Mouse (Mus musculus) fibroblast of lung, adult 2 months (primary cell): ENCODE measurements around the gene Rad51d.

Experiments
- DNase-seq: peaks from one replicate; pipeline ENCODE4 v3.0.0-alpha.2; 2011; ENCODE audit warnings: low read depth

Gene Rad51d

DNA sequence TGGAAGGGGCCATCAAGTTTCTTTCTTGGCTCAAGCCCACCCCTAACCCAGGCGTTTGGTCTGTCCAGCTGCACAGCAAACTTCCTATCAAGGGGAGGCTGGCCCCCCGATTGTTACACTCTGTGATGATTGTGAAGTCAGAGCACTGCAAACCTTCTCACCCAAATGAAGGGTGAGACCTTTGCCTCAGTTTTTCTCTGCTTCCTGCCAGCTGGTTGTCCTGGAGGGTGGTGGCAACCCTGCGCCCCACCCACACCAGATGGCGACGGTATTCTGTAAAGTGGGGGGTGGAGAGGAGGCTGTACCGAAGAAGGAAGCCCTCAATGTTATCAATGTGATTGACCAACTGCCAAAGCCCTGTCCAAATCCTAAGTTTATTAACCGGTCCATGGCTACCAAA, 1.5 kb upstream of the Rad51d start, which contains the start of gene Fndc8:
TSS of gene Fndc8 (plus strand) at position 189 of the 400 bp plus-strand sequence.
- no peak for DNase-seq

DNA sequence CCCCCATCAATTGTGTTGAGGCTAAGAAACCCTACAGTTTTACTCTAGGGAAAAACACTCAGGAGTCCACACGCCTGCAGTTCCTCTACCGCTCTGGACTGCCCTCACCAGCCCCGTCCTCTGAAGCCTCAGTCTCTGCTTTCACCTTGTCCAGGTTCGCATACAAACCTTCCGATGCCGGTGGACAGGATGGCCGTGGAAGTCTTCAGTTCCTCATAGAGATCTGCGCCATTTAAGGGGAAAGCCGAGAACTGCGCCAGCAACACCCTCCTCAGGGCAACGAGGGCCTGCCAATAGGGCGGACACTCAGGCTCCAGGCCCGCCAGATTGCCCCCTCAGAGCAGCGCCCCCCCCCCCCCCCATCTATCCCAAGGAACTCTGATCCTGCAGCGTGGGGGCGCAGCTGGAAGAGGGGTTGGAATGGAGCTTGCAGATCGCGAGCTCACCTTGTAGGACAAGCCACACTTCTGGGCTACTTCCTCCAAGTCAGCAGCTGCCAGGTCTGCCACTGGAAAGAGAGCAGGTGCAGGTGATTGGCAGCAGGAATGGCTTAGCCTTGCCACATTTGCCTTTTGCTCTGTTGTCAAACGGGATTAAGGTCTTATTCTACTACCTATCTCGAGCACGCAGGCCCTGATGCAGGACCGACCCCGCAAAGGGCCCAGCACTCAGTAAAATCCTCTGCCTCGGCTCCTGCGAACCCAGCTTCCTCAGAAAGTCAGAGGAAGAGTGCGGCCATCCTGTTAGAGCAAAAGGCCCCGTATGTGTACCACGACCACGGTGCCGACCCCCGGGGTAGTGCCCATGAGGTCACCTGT, 681 bp downstream of the Rad51d start:
- no peak for DNase-seq

DNA sequence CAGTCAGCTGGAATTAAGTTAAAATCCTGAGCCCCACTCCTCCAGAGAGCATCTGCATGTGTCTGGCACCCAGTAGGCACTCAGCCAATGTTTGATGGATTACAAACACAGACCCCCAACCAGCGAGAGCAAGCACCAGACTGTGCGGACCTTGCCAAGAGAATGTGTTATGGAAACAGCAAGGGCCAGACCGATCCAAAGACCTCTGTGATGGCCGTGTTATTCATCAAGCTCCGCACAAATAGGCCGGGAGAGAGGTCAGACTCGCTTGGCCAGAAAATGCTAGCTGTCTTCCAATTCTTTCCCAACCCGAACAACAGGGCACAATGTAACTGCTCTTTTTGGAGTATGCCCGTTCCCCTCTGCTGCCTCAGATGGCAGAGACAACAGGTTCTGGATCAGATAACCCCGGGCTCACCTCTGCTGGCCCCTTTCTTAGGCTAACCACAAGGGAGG, 1.9 kb downstream of the Rad51d start:
- peak; percentile 65 for DNase-seq

DNA sequence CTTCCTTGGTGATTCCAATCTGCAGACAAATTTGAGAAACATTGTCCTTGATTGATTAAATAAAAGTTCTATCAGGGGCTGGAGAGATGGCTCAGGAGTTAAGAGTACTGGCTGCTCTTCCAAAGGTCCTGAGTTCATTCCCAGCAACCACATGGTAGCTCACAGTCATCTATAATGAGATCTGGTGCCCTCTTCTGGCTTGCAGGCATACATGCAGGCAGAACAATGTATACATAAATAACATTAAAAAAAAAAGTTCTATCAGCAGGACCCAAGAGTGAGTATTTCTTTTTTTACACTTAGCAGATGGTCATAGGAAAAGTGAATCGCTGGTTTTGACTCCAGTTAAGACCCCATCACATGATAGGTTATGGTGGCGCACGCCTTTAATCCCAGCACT, 3.9 kb downstream of the Rad51d start:
- no peak for DNase-seq

DNA sequence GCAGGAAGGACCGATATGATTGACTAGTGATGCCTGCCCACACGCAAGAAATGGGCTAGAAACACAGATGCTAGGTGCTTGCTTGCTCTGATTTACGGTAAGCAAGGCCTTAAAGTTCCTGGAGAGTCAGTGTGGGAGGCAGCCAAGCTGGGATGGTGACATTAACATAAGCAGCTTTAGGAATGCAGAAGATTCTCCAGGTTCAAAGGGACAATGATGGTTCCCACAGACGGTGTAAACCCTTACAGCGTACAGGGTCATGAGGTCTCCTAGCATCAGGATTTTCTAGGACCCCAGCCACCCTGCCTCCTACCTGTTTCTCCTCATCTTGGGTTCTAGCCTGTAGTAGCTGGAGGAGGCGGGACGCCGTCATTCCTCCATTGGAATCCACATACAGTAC, 7.2 kb downstream of the Rad51d start:
- DNase-seq, result no peak

DNA sequence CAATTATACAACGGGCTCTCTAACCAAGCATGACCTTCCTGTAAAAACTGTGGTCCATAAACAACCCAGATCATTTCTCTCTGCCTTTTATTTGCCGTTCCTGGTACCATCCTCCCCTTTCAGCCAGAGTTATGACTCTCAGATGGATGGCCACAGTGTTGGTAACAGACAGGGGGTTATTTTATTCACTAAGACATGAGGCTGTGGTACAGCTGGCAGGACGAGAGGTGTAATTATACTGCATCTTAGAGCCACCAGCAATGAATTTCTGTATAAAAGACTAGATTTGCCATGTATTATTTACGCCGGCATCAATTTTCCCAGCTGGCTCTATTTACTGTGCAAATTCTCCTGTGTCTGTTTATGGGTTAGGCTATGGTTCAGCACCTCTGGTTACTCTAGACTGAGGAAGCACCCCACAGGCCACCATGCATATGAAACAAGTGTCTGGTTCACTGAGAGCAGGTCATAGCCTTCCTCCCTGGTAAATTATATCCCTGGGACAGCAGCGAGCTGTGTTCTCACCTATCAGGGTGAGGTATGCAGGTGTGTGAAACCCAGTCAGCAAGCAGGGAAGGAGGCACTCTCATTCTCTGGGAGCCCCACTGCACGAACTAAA, 12.6 kb downstream of the Rad51d start:
- DNase-seq, result no peak

DNA sequence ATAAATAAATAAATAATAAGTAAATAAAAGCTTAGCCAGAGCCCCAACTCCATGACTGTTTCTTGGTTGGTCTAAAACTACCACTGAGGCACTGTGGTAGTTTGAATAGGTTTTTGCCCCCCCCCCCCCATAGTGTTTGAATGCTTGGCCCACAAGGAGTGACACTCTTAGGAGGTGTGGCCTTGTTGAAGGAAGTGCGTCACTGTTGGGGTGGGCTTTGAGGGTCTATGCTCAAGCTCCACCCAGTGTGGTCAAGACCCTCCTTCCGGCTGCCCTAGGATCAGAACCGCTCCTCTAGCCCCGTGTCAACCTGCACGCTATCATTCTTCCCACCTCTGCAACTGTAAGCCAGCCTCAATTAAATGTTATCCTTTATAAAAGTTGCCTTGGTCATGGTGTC, 14.8 kb downstream of the Rad51d start:
- no peak for DNase-seq

DNA sequence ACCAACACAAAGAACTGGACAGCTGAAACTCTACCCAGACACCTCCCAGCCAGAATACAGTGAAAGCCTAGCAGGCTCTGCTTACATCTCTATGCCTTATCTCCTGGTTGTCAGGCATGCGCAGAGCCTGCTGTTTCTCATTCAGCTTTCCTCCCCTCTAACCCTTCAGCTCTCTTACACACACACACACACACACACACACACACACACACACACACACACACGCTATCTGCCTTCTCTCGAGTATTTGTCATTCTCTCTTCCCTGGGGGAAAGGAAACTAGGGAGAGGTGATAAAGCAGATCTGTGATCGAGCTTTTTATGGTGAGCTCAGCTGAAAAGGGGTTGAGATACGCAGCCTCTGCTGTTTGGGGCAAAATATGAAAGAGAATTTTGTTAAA, 15.5 kb downstream of the Rad51d start:
- no peak for DNase-seq

DNA sequence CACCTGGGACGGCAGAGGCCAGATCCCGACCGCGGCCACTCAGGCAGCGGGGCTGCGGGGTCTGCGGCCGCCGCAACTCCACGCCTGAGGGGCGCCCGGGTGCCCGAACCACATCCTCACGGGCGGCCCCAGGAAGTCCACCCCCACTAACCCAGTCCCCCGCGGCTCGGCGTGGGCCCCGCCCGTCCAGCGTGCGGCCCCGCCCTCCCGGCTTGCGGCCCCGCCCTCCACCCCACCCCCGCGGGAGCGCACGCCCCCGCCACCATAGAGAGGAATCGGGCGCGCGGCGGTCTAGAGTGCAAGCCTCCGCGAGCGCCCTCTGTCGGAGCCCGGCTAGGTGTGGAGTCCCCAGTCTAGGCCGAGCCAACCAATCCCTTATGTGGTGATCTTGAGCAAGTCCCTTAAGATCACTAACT, 19.4 kb downstream of the Rad51d start, which contains the start of gene Rffl:
TSS of gene Rffl (minus strand) at position 180 of the 416 bp plus-strand sequence.
- peak; percentile 54 for DNase-seq

DNA sequence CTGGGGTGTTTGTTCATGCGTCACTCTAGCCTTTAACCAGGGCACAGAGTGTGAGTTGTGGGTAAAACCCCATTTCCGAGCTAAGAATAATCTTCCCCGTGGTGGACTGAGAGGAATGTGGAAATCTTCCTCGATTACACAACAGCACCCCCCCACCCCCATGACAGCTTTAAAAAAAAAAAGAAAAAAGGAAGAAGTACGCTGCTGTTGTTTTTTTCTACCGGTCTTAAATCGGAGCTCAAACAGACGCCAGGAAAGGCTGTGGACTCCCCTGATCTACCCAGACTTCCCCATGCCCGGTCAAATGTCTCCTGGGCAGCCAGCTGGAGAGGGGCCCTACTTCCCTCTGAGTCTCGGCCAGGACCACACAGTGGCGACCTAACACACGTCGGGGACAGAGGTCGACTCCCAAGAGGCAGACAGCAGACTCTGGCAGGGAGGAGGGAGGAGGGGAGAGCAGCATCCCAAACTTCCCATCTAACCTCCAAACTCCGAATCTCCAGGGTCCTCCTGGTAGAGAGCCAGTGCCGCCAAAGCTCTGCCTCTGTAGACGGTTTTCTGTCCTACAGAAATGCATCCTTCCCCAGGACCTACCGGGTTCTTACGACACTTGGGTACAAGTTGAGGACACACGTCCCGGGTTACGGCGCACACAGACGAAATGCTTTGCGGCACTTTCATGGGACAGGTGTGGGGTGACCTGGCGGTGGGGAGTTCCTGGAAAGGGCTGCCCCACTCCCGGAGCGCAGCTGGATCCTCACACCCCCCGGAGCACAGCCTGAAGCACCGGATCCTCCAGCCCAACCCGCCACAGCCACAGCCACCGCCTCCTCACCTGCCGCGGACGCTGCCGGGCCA, 20.0 kb downstream of the Rad51d start:
- peak; percentile 61 for DNase-seq

DNA sequence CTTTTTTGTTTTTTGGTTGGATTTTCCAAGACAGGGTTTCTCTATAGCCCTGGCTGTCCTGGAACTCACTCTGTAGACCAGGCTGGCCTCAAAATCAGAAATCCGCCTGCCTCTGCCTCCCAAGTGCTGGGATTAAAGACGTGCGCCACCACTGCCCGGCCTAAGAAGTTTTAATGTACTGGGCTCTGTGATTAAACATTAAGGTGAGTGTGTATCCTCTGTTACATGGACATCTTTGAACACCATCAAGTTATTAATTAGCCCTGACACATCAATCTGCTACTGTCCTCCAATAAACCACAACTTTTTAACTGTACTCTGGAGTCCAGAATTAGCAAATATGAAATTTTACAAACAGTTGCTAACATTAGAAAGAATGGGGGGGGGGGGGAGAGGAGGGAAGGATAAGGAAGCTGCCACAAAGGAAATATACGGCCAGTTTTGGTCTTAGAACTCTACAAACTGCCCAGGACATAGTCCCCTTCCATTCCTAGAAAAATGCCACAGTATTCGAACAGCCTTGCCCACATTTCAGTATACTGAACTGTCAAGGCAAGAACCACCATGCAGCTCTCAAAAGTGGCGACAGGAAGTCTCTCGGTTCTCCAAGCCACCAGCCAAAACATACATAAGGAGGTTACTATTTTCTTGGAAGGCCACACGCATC, 20.8 kb downstream of the Rad51d start:
- DNase-seq, result no peak

DNA sequence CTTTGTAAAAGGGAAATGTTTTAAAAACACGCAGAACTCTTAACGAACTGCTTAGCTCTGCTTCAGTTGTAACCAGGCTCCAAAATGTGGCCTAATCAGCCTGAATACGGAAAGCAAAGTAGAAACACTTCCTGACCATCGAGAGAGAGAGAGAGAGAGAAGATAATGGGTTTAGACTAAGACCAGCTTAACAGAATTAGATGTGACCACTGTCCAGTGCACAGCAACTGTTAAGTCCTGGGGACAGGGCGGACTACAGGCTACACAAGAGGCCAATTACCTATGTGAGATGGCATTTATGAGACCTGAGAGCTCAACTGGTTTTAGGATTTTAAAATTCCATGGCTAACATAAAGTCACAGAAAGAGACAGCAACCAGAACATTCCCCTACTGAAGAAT, 22.5 kb downstream of the Rad51d start:
- no peak for DNase-seq

DNA sequence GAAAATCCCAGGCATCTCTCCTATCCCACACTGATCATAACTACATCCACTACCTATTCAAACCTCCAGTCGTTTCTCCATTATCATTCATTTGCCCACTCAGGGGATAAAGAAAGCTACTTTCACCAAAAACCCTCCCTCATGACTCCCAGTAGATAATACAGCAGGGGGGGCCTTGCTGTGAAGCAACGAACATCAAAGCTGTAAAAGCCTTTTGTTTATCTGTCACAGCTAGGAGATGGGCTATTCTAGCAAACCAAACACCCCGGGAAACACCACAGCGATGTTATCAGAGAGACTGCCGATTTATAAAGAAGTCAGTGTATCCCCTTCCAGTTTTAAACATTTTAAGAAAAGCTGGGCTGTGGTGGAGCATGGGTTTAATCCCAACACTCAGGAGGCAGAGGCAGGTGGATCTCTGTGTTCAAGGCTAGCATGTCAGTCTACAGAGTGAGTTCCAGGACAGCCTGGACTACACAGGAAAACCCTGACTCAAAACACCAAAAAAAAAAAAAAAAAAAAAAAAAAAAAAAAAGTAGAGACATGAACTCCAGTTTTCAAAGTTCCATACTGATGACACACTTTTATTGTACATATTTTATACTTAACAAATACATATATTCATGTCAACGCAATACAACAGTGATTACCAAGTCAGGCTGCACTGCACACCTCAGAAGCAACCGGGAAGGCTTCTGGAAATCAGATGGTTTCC, 23.4 kb downstream of the Rad51d start:
- DNase-seq, result no peak

DNA sequence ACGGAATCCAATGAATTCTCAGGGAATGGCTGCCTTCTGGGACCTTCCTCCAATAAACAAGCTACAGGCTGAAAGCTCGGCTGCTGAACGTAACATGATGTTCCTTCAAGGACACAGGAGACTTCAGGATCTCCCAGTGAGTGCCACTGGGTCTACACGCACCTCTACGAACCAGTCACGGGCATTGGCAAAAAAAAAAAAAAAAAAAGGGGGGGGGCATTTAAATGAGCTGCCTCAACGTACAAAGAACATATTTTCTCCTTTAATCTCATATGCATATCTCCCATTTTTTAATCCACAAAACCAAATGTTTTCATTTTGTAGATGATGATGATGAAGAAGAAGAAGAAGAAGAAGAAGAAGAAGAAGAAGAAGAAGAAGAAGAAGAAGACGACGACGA, 24.5 kb downstream of the Rad51d start:
- no peak for DNase-seq

DNA sequence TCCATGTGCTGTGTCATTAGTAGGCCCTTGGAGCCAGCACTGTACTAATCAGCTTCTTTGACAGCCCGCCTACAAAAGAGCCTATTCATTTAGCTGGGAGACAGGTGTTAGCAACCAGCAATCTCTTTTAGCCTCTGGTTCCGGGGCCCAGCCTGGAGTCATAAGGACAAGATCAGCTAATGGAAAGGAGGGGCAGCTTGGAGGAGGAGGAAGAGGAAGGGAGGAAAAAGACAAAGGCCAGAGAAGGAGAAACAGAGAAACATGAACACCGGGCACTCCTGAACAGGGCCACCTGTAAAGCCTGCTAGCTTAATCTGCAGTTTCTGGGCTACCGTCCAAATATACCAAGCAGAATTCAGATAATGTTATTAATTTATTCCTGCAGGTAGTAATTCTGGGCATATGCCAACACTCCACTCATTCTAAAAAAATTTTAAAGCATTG, 26.9 kb downstream of the Rad51d start:
- no peak for DNase-seq

DNA sequence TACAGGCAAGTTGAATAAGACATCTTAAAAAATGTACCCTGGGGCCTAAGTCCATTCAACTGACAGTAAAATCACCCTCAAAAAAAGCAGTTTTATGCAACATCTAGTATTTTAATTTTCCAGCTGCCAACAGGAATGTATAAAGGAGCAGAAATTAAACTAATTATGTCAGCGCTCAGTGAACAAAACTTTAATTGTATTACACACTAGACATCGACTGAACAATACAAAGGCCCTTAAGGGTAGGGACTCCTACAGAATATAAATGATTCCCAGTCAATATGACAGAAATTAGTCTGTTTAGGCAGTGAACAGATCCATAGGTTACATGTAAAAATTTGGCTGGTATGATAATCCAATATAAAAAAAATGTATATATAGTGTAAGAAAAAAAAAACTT, 27.4 kb downstream of the Rad51d start:
- no peak for DNase-seq

DNA sequence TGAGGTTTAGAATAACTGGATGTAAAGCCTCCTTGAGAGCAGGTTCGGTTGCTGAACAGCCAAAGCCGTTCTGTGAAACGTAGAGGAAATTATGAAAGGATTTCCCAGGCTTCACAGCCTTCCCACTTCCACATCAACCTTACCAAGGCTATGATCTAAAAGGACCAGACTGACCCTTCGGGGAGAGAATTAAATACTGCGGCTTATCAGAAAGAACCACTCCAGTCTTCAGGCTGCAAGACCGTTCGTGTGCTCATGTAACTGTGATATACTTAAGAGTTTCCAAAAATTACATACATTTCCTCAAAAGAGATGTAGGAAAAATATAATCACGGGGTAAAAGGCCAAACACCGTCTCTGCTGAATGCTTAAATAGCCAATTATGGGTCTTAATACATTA, 27.8 kb downstream of the Rad51d start:
- no peak for DNase-seq

DNA sequence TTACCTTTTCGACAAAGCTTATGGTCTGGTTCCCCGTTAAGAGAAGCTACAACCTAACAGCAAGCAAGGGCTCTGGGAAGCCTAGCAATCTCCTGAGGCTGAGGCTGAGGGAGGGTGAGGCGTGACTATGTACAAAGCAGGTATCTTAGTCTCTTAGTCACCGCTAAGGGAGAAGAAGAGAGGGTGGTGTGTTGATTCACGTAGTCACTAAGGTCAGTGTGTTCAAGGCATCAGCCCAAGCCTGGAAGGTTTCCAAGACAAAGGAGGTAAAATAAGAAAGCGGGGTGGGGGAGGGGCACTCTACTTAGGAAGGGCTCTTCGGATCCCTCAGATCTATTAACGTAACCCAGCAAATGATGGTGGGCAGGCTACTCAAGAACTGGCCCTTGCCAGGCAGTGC, 28.9 kb downstream of the Rad51d start:
- DNase-seq, result no peak

DNA sequence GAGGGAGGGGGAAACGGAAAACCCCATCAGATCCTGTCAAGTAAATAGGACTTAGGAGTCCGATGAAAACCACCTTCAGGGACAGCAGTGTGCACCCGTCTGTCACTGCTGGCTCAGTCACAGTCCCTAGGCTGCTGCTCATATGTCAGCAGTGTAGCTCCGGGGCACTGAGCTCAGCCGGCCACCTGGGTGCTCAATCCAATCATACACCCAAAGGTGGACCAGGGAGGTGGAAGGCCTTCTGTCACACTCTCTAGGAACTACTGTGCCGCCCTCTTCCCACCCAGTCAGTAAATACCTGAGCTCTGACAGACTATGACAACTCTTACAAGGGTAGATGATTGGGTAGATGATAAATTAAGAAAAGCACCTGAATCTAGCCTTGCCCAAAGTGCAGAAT, 29.7 kb downstream of the Rad51d start:
- DNase-seq, result no peak

DNA sequence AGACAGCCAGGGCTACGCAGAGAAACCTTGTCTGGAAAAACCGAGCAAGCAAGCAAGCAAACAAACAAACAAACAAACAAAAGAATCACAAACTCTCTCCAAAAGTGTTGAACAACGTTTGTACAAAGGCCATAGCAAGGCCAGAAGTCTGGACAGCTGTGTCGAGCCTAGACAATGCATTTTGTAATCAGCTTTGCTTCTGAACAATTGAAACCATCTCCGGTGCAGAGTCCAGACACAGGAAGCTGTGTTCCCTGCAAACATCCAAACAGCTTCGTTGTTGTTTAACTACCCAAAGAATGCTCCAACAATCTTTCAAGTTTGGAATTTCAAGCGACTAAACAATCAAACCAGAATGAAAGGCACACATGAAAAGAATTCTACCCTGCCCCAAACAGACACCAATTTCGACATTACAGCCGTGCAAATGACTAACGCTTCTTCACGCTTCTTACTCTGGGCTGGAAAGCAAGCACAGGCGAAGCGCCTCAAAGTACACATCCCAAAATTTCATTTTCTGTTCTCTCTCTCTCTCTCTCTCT, 33.0 kb downstream of the Rad51d start:
- no peak for DNase-seq

DNA sequence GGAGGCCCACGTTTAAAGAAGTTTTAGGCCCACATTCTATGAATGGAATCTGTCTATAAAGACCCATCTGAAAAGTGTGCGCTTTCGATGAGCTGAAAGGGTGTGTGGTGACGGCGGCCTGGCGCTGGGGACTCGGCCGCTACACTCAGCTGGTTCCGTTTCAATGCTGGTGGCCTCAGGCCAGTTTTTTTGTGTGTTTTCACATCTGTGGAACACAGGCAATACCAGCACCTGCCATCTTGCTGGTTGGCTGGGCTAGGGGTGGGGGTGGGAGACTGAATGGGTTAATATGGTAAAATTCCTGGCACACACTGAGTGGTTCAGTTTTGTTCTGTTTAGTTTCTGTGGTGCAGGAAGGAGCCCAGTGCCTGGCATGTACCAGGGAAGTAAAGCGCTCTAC, 34.4 kb downstream of the Rad51d start:
- DNase-seq, result no peak
